Mouse (Mus musculus): Measurements from ENCODE around the gene Agap2. TPM values are rescaled to one million over a fixed set of nuclear protein-coding genes. Genes with fewer than 3 reads are reported as not detected.

Gene Agap2
- polyA plus RNA-seq, 1 experiment from 2014 or later: 4.0 TPM

GRCm38 (mm10) chr10:127048608-127049394 is 26.3 kb upstream of the Agap2 start:
- WGBS: 7% methylated on average over 35 of the region's 35 CpGs
- no peak overlapping the region for H3K27ac ChIP-seq (replicated peaks)
- peaks cover 44% of the 10 kb centered on the region for H3K27me3 ChIP-seq
- no peak overlapping the region; the same call in 1 of the 2 replicates for H3K9ac ChIP-seq
- no peak overlapping the region for H3K4me2 ChIP-seq
- H3K4me3 ChIP-seq: 0 out of 2 replicates have a peak overlapping the region, but pooled peaks have one; percentile 2
- no peaks in the 10 kb centered on the region for H3K9me3 ChIP-seq
- ATAC-seq (ENCODE audit: low FRiP score, low read depth): no peak
- H3K36me3 ChIP-seq: peaks cover 5% of the 10 kb centered on the region; the same call in 1 of the 2 replicates
- H3K4me1 ChIP-seq (replicated peaks): peaks cover 12% of the 10 kb centered on the region; the same call in 1 of the 2 replicates

DNA sequence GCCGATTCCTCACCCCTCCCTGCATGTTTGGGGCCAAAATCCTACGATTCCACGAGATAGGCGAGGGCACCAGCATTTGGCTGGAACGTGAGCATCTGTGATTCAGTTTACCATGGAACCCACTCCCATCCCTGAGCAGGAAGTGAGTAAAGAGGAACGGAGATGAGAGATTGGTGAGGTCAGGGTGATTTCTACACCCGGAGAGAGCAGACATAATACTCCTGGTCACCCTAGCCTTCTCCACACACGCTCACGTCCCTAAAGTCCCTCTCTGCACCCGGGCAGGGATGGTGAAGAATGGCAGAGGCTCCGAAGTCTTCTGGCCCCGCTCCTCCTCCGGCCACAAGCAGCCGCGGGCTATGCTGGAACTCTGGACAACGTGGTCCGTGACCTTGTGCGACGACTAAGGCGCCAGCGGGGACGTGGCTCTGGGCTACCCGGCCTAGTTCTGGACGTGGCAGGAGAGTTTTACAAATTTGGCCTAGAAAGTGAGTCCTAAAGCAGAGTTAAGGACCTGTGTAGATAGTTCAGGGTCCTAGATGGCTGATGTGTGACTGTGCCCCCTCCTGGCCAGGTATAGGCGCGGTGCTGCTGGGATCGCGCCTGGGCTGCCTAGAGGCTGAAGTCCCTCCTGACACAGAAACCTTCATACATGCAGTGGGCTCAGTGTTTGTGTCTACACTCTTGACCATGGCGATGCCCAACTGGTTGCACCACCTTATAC is 25.5 kb upstream of the Agap2 start:
- H3K9ac ChIP-seq: no peak overlapping the region
- H3K4me2 ChIP-seq: no peak overlapping the region
- whole genome bisulfite sequencing: 4% methylated on average over 29 of the region's 29 CpGs
- ATAC-seq (ENCODE audit: low FRiP score, low read depth): no peak
- H3K9me3 ChIP-seq: no peaks in the 10 kb centered on the region
- 0 out of 2 replicates have a peak overlapping the region, but pooled peaks have one; percentile 2 for H3K4me3 ChIP-seq
- H3K27me3 ChIP-seq: peaks cover 44% of the 10 kb centered on the region
- no peak overlapping the region for H3K27ac ChIP-seq (replicated peaks)
- peaks cover 12% of the 10 kb centered on the region; the same call in 1 of the 2 replicates for H3K36me3 ChIP-seq
- peaks cover 12% of the 10 kb centered on the region; the same call in 1 of the 2 replicates for H3K4me1 ChIP-seq (replicated peaks)

GRCm38 (mm10) chr10:127050119-127050474 is 25.0 kb upstream of the Agap2 start:
- 17% methylated on average over 10 of the region's 10 CpGs for WGBS
- no peak overlapping the region for H3K9ac ChIP-seq
- 0 out of 2 replicates have a peak overlapping the region, but pooled peaks have one; percentile 2 for H3K4me3 ChIP-seq
- no peak for ATAC-seq (ENCODE audit: low FRiP score, low read depth)
- peaks cover 17% of the 10 kb centered on the region; the same call in 1 of the 2 replicates for H3K4me1 ChIP-seq (replicated peaks)
- no peaks in the 10 kb centered on the region for H3K9me3 ChIP-seq
- no peak overlapping the region for H3K27ac ChIP-seq (replicated peaks)
- H3K36me3 ChIP-seq: peaks cover 15% of the 10 kb centered on the region; the same call in 1 of the 2 replicates
- no peak overlapping the region for H3K4me2 ChIP-seq
- H3K27me3 ChIP-seq: peaks cover 44% of the 10 kb centered on the region

DNA sequence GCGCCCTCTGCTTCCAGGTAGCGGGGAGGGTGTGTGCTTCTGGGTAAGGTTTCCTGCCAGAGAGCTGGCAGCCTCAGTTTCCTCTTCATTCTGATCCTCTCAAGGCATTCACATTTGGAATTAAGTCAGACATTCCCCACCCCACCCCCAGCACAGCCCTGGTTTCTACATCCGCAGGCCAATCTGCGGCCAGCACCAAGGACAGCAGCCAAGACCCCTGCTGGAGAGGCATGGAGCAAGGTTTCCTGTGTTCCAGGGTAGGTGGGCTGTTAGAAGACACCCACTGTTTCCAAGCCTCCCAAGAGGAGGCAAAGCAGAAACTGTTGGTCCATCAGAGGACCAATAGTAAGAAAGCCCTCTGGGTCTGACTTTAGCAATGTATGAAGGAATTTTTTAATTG is 20.4 kb upstream of the Agap2 start:
- H3K27ac ChIP-seq (replicated peaks): no peak overlapping the region
- peaks cover 38% of the 10 kb centered on the region for H3K36me3 ChIP-seq
- peaks cover 38% of the 10 kb centered on the region for H3K4me1 ChIP-seq (replicated peaks)

GRCm38 (mm10) chr10:127055406-127055805 is 19.7 kb upstream of the Agap2 start:
- Histone ChIP-seq H3K9me3 (no peaks in the 10 kb centered on the region), H3K27ac (replicated peaks) (no peak overlapping the region), H3K4me2 (no peak overlapping the region), H3K27me3 (peaks cover 12% of the 10 kb centered on the region), H3K4me3 (no peak overlapping the region), H3K9ac (no peak overlapping the region), H3K4me1 (replicated peaks) (peaks cover 34% of the 10 kb centered on the region), H3K36me3 (peaks cover 38% of the 10 kb centered on the region)
- 90% methylated on average over 8 of the region's 8 CpGs for WGBS
- no peak for ATAC-seq (ENCODE audit: low FRiP score, low read depth)

More for the DNA sequence above, 20.4 kb upstream of the Agap2 start:
- WGBS: 77% methylated on average over 4 of the region's 4 CpGs
- Histone ChIP-seq H3K4me3 (no peak overlapping the region), H3K9ac (no peak overlapping the region), H3K27me3 (peaks cover 20% of the 10 kb centered on the region), H3K4me2 (no peak overlapping the region), H3K9me3 (no peaks in the 10 kb centered on the region)
- no peak for ATAC-seq (ENCODE audit: low FRiP score, low read depth)

- Histone ChIP-seq H3K36me3 (peaks cover 38% of the 10 kb centered on the region), H3K4me3 (no peak overlapping the region), H3K27ac (replicated peaks) (no peak overlapping the region), H3K4me2 (no peak overlapping the region), H3K9me3 (no peaks in the 10 kb centered on the region), H3K9ac (no peak overlapping the region), H3K27me3 (peaks cover 1% of the 10 kb centered on the region), H3K4me1 (replicated peaks) (peaks cover 40% of the 10 kb centered on the region)
- WGBS: 90% methylated on average over 20 of the region's 20 CpGs
- no peak for ATAC-seq (ENCODE audit: low FRiP score, low read depth)
Observed at GRCm38 (mm10) chr10:127056490-127056889, 18.6 kb upstream of the Agap2 start.

- peaks cover 50% of the 10 kb centered on the region for H3K4me1 ChIP-seq (replicated peaks)
- H3K9ac ChIP-seq: peak overlapping the region; percentile 93
- ATAC-seq (ENCODE audit: low FRiP score, low read depth): no peak
- H3K4me3 ChIP-seq: peak overlapping the region; percentile 90
- H3K9me3 ChIP-seq: no peaks in the 10 kb centered on the region
- H3K36me3 ChIP-seq: peaks cover 35% of the 10 kb centered on the region
- WGBS: under 1% methylated on average over 9 of the region's 9 CpGs
- H3K27ac ChIP-seq (replicated peaks): 0 out of 2 replicates have a peak overlapping the region, but pooled peaks have one; percentile 94
- H3K27me3 ChIP-seq: no peaks in the 10 kb centered on the region
- peak overlapping the region; percentile 73 for H3K4me2 ChIP-seq
Observed at GRCm38 (mm10) chr10:127058161-127058560, 16.9 kb upstream of the Agap2 start.

GRCm38 (mm10) chr10:127058708-127059107 is 16.4 kb upstream of the Agap2 start:
- Histone ChIP-seq H3K36me3 (peaks cover 34% of the 10 kb centered on the region), H3K4me1 (replicated peaks) (peaks cover 50% of the 10 kb centered on the region), H3K9me3 (no peaks in the 10 kb centered on the region), H3K27me3 (no peaks in the 10 kb centered on the region), H3K9ac (peak overlapping the region; percentile 93), H3K4me3 (peak overlapping the region; percentile 90), H3K27ac (replicated peaks) (peak overlapping the region; percentile 94; the same call in 1 of the 2 replicates), H3K4me2 (peak overlapping the region; percentile 73)
- ATAC-seq (ENCODE audit: low FRiP score, low read depth): no peak
- 4% methylated on average over 8 of the region's 8 CpGs for WGBS

DNA sequence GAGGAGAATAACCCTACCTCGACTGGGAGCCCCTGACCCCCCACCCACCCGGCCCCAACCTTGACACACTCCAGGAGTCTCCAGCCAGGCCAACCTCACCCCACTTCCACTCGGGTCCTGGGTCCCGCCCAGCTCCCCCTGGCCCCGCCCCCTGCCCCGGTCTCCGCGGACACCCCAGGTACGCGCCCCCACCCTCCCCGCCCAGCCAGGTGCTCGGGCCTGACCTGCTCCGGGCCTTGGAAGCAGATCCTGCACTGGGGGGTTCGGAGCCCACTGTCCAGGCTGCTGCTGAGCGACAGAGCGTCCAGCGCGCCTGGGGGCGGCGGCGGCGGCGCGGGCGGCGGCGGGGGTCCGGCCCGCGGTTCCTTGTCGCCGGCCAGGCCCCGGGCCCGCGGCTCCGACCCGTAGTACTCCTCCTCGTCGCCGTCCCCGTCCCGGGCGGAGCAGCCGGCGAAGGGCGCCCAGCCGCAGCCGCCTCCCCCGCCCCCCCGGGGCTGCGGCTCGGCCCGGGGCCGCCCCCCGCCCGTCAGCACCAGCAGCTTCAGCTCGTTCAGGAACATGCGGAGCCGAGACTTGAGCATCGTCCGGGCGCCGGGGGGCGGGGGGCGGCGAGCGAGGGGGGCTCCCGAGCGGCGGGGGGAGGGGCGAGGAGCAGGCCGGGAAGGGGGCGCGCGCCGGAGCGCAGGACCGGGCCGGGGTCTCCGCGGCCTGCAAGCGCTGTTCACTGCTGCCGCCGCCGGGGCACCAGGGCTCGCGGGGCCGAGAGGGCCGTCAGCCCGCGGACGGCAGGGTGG is 15.7 kb upstream of the Agap2 start:
- peak overlapping the region; percentile 94 for H3K27ac ChIP-seq (replicated peaks)
- no peak for ATAC-seq (ENCODE audit: low FRiP score, low read depth)
- peaks cover 52% of the 10 kb centered on the region for H3K4me1 ChIP-seq (replicated peaks)
- peaks cover 28% of the 10 kb centered on the region for H3K36me3 ChIP-seq
- peak overlapping the region; percentile 90 for H3K4me3 ChIP-seq
- WGBS: under 1% methylated on average over 55 of the region's 92 CpGs
- H3K4me2 ChIP-seq: peak overlapping the region; percentile 73
- peak overlapping the region; percentile 93 for H3K9ac ChIP-seq
- H3K27me3 ChIP-seq: no peaks in the 10 kb centered on the region
- no peaks in the 10 kb centered on the region for H3K9me3 ChIP-seq

DNA sequence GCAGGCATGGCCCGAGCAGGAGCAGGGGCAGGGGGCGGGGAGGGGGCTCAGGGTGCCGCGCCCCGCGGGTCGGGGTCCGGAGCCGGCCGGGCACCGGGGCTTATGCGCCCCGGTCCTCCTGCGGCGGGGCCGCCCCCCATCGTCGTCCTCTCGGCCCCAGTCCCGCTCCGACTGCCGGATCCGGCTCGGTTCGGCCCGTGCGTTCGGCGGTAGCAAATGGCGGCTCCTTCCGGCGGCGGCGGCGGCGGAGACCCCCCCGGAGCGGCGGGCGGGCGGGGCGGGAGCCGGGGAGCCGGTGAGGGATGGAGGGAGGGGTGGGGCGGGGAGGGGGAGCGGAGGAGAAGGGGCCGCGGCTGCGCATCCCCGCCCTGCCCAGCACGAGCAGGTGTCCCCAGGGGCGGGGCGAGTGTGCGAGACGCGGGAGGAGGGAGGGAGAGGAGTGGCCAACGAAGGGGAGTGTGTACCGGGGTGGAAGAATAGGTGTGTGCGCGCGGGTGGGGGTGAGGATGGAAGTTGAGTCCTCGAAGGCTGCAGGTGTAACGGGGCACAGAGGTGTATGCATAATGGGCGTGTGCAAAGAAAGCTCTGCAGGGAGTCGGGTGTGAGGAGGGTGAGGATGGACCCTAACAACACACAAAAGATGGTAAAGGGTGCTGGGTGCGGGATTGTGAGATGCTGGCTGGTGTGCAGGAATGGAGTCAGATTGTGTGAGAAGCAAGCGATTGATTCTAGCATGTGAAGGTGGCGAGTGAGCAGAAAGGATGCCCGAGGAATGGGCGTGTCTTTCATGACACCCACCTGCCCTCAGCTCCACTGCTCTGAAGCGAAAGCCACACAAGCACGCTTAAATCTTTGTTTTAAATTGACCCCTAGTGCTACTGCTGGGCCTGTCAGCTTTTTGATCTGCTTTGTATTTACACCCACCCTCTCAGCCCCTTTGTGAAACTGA is 14.8 kb upstream of the Agap2 start, which contains the start of gene March9:
Gene March9, minus strand, starts transcription at position 217 of the 949 bp plus-strand sequence.
- Histone ChIP-seq H3K36me3 (peaks cover 28% of the 10 kb centered on the region), H3K4me3 (peak within 1 kb of the TSS; percentile 90), H3K4me1 (replicated peaks) (peaks cover 55% of the 10 kb centered on the region), H3K4me2 (peak within 1 kb of the TSS; percentile 73), H3K9ac (peak within 1 kb of the TSS; percentile 93), H3K27me3 (no peaks in the 10 kb centered on the region), H3K27ac (replicated peaks) (peak within 1 kb of the TSS; percentile 94), H3K9me3 (no peaks in the 10 kb centered on the region)
- peak; percentile 34 for ATAC-seq (ENCODE audit: low FRiP score, low read depth)
- 2% methylated on average over 58 of the region's 72 CpGs for WGBS
